Mouse (Mus musculus): ENCODE measurements around the gene Ugt2b38. TPM values are rescaled to one million over a fixed set of nuclear protein-coding genes. Genes with fewer than 3 reads are reported as not detected.
A peak's percentile ranks its signal among the peaks of the same experiment; 100 is the strongest.

The Ugt2b38 gene
- polyA plus RNA-seq, 1 experiment from 2014 or later, result not detected

DNA sequence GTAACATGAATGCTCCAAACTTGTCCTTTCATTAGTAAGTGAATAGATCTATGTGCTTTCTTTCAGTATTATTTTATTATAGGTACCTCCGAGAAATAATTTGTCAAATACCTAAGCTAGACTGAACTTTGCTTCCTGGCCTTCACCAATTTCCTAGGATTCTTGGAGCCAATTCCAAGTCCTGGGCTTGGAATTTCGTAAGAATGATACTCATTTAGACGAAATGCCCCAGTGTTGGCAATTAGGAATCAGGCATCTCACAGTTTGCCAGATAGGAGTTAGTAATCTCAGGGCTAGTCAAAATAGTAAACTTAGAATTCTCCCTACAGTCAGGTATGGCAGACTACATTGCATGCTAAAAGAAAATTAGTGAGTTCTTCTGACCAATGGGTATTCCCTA lies 1.7 kb upstream of the Ugt2b38 start:
- WGBS, result 79% methylated on average over 3 of the region's 3 CpGs
- TF ChIP-seq CTCF (IDR thresholded peaks at IDR 0.05; ENCODE audit: low read depth), result no peak
- H3K4me2 ChIP-seq (replicated peaks; ENCODE audit: low read depth), result no peak overlapping the region
- H3K27ac ChIP-seq (ENCODE audit: low read depth, low read length), result no peak overlapping the region
- H3K9ac ChIP-seq (ENCODE audit: low read depth, low read length), result no peak overlapping the region
- H3K4me3 ChIP-seq (ENCODE audit: low read depth, low read length), result no peak overlapping the region
- H3K9me3 ChIP-seq (ENCODE audit: control insufficient read depth), result no peaks in the 10 kb centered on the region
- no peak for ATAC-seq
- H3K4me1 ChIP-seq (replicated peaks; ENCODE audit: control insufficient read depth, insufficient read depth, low read length), result no peaks in the 10 kb centered on the region
- H3K27me3 ChIP-seq (replicated peaks; ENCODE audit: control insufficient read depth, insufficient read depth, low read length), result no peaks in the 10 kb centered on the region
- H3K36me3 ChIP-seq (ENCODE audit: control insufficient read depth, insufficient read depth), result no peaks in the 10 kb centered on the region

DNA sequence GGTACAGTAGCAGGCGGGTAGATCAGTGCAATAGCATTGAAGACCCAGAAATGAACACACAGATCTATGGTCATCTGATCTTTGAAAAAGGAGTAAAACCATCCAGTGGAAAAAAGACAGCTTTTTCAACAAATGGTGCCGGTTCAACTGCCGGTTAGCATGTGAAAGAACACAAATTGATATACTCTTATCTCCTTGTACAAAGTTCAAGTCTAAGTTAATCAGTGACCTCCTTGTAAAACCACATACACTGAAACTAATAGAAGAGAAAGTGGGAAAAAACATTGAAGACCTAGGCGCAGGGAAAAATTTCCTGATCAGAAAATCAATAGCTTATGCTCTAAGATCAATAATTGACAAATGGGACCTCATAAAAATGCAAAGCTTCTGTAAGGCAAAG lies 27.0 kb downstream of the Ugt2b38 start:
- no peak overlapping the region for H3K4me2 ChIP-seq (replicated peaks; ENCODE audit: low read depth)
- H3K9ac ChIP-seq (ENCODE audit: low read depth, low read length), result no peak overlapping the region
- no peak overlapping the region for H3K27ac ChIP-seq (ENCODE audit: low read depth, low read length)
- no peaks in the 10 kb centered on the region for H3K36me3 ChIP-seq (ENCODE audit: control insufficient read depth, insufficient read depth)
- no peaks in the 10 kb centered on the region for H3K9me3 ChIP-seq (ENCODE audit: control insufficient read depth)
- peak; percentile 85 for ATAC-seq
- WGBS, result 41% methylated on average over 4 of the region's 4 CpGs
- H3K27me3 ChIP-seq (replicated peaks; ENCODE audit: control insufficient read depth, insufficient read depth, low read length), result no peaks in the 10 kb centered on the region
- no peaks in the 10 kb centered on the region for H3K4me1 ChIP-seq (replicated peaks; ENCODE audit: control insufficient read depth, insufficient read depth, low read length)
- H3K4me3 ChIP-seq (ENCODE audit: low read depth, low read length), result no peak overlapping the region
- TF ChIP-seq CTCF (IDR thresholded peaks at IDR 0.05; ENCODE audit: low read depth), result no peak

GRCm38 (mm10) chr5:87390818-87391217 lies 33.2 kb downstream of the Ugt2b38 start:
- Histone ChIP-seq H3K36me3 (ENCODE audit: control insufficient read depth, insufficient read depth) (no peaks in the 10 kb centered on the region), H3K4me1 (replicated peaks; ENCODE audit: control insufficient read depth, insufficient read depth, low read length) (no peaks in the 10 kb centered on the region), H3K27me3 (replicated peaks; ENCODE audit: control insufficient read depth, insufficient read depth, low read length) (no peaks in the 10 kb centered on the region), H3K9ac (ENCODE audit: low read depth, low read length) (no peak overlapping the region), H3K27ac (ENCODE audit: low read depth, low read length) (no peak overlapping the region), H3K4me3 (ENCODE audit: low read depth, low read length) (no peak overlapping the region), H3K9me3 (ENCODE audit: control insufficient read depth) (no peaks in the 10 kb centered on the region), H3K4me2 (replicated peaks; ENCODE audit: low read depth) (no peak overlapping the region)
- no peak for TF ChIP-seq CTCF (IDR thresholded peaks at IDR 0.05; ENCODE audit: low read depth)
- WGBS, result 87% methylated on average over 2 of the region's 2 CpGs
- ATAC-seq, result no peak

DNA sequence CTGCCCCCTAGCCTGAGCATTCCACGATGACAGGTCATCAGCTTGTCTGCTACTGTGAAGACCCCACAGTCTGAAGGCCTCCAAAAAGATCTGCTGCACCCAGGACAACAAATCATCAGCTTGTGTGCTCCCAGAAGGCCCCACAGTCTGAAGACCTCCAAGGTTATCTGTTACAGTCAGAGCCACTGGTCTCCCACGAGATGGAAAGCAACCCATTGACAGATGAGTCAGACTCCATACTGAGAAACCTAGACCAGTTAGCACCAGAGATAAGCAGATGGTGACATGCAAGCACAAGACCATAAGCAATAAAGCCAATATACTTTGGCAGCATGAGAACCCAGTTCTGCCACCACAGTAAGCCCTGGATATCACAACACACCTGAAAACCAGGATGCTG lies 43.8 kb downstream of the Ugt2b38 start:
- H3K9ac ChIP-seq (ENCODE audit: low read depth, low read length), result no peak overlapping the region
- peak overlapping the region; percentile 79 for H3K27ac ChIP-seq (ENCODE audit: low read depth, low read length)
- H3K4me3 ChIP-seq (ENCODE audit: low read depth, low read length), result no peak overlapping the region
- no peaks in the 10 kb centered on the region for H3K9me3 ChIP-seq (ENCODE audit: control insufficient read depth)
- H3K36me3 ChIP-seq (ENCODE audit: control insufficient read depth, insufficient read depth), result no peaks in the 10 kb centered on the region
- no peaks in the 10 kb centered on the region for H3K27me3 ChIP-seq (replicated peaks; ENCODE audit: control insufficient read depth, insufficient read depth, low read length)
- 29% methylated on average over 2 of the region's 2 CpGs for WGBS
- no peak for TF ChIP-seq CTCF (IDR thresholded peaks at IDR 0.05; ENCODE audit: low read depth)
- no peaks in the 10 kb centered on the region for H3K4me1 ChIP-seq (replicated peaks; ENCODE audit: control insufficient read depth, insufficient read depth, low read length)
- peak; percentile 97 for ATAC-seq
- peak overlapping the region; percentile 27; the same call in 1 of the 2 replicates for H3K4me2 ChIP-seq (replicated peaks; ENCODE audit: low read depth)

DNA sequence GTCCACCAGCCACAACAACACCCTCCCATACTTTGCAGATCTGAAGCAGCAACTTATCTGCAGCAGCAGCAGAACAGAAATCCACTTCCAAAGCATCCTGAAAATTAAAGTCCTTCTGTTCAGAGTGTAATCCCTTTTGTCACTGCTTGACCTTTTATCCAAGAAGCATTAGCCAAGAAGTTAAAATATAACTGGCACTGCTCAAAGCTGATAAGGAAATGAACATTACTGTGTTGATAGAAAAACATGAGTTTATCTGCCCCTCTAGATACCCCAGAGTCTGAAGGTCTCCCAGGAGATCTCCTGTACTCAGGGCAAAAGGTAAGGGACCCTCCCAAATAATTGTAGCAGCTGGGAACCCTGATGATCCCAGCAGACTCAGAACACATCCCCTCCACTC lies 44.2 kb downstream of the Ugt2b38 start:
- peak overlapping the region; percentile 27; the same call in 1 of the 2 replicates for H3K4me2 ChIP-seq (replicated peaks; ENCODE audit: low read depth)
- no peak overlapping the region for H3K4me3 ChIP-seq (ENCODE audit: low read depth, low read length)
- no peaks in the 10 kb centered on the region for H3K4me1 ChIP-seq (replicated peaks; ENCODE audit: control insufficient read depth, insufficient read depth, low read length)
- peak; percentile 90 for ATAC-seq
- no peaks in the 10 kb centered on the region for H3K27me3 ChIP-seq (replicated peaks; ENCODE audit: control insufficient read depth, insufficient read depth, low read length)
- no peaks in the 10 kb centered on the region for H3K9me3 ChIP-seq (ENCODE audit: control insufficient read depth)
- peak overlapping the region; percentile 79 for H3K27ac ChIP-seq (ENCODE audit: low read depth, low read length)
- H3K36me3 ChIP-seq (ENCODE audit: control insufficient read depth, insufficient read depth), result no peaks in the 10 kb centered on the region
- TF ChIP-seq CTCF (IDR thresholded peaks at IDR 0.05; ENCODE audit: low read depth), result no peak
- H3K9ac ChIP-seq (ENCODE audit: low read depth, low read length), result no peak overlapping the region

- ATAC-seq, result no peak
- Histone ChIP-seq H3K9ac (ENCODE audit: low read depth, low read length) (no peak overlapping the region), H3K4me3 (ENCODE audit: low read depth, low read length) (no peak overlapping the region), H3K4me1 (replicated peaks; ENCODE audit: control insufficient read depth, insufficient read depth, low read length) (no peaks in the 10 kb centered on the region), H3K4me2 (replicated peaks; ENCODE audit: low read depth) (no peak overlapping the region), H3K27ac (ENCODE audit: low read depth, low read length) (no peak overlapping the region), H3K9me3 (ENCODE audit: control insufficient read depth) (no peaks in the 10 kb centered on the region), H3K36me3 (ENCODE audit: control insufficient read depth, insufficient read depth) (no peaks in the 10 kb centered on the region), H3K27me3 (replicated peaks; ENCODE audit: control insufficient read depth, insufficient read depth, low read length) (no peaks in the 10 kb centered on the region)
- TF ChIP-seq CTCF (IDR thresholded peaks at IDR 0.05; ENCODE audit: low read depth), result no peak
- 74% methylated on average over 3 of the region's 3 CpGs for WGBS
Measured at GRCm38 (mm10) chr5:87375874-87376383, 48.1 kb downstream of the Ugt2b38 start.

DNA sequence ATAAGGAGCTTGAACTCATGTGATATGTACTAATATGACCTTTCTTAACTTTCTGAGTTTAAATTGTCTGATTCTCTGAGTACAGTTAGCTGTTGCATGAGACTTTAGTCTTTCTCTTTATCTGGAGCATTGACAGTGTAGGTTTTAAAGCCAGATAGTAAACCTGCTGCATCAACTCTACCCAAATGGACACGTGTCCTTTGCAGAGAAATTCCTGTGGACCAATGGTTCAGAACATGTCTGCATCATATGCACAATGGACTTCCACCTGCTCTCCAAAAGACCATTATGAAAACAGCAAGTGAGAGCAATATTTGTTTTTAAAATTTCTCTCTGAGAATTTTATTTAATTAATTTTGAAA lies 50.5 kb downstream of the Ugt2b38 start:
- Histone ChIP-seq H3K9me3 (ENCODE audit: control insufficient read depth) (no peaks in the 10 kb centered on the region), H3K4me1 (replicated peaks; ENCODE audit: control insufficient read depth, insufficient read depth, low read length) (no peaks in the 10 kb centered on the region), H3K4me3 (ENCODE audit: low read depth, low read length) (no peak overlapping the region), H3K36me3 (ENCODE audit: control insufficient read depth, insufficient read depth) (no peaks in the 10 kb centered on the region), H3K4me2 (replicated peaks; ENCODE audit: low read depth) (no peak overlapping the region), H3K27ac (ENCODE audit: low read depth, low read length) (no peak overlapping the region), H3K9ac (ENCODE audit: low read depth, low read length) (no peak overlapping the region), H3K27me3 (replicated peaks; ENCODE audit: control insufficient read depth, insufficient read depth, low read length) (no peaks in the 10 kb centered on the region)
- peak; percentile 63; the same call in 1 of the 2 replicates for ATAC-seq
- 30% methylated on average over 1 of the region's 1 CpGs for WGBS
- TF ChIP-seq CTCF (IDR thresholded peaks at IDR 0.05; ENCODE audit: low read depth), result no peak
